Mouse (Mus musculus): ENCODE measurements around the gene Prkag2.

The Prkag2 gene

DNA sequence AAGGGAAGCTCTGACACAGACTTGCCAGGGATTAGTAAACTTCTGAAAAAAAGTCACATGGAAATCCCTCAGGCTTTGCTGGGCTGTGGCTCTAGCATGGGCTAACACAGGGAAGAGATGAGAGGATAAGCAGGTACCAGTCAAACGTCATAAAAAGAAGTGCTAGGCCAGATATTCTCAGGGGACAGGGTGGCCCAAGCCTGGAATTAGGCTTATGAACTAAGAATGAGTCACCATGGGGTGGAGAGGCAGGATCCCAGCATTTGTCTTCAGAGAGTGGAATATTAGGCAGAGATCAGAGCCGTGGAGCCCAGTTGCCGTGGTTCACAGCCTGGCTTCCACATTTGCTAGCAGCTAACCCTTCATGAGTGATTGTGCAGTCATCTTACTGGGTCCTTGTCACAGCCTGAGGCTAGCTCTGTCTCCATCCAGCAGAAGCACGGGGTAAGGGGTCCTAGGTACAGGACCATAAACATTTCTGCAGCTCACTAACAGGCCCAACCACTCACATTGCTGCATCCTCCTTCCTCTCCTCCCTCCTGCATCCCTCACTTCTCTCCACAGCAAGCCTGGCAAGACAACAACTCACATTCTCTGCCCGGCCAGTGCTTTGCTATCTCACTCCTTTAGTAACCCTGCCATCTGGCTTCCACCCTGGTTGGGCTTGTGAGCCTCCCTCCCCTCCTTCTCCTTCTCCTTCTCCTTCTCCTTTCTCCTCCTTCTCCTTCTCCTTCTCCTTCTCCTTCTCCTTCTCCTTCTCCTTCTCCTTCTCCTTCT, 162.2 kb downstream of the Prkag2 start:
- peaks cover 26% of the 10 kb centered on the region for H3K27me3 ChIP-seq (ENCODE audit: insufficient read depth, low read length)
- H3K36me3 ChIP-seq (ENCODE audit: insufficient read depth, low read length), result no peaks in the 10 kb centered on the region
- H3K4me3 ChIP-seq (replicated peaks; ENCODE audit: low read length), result no peak overlapping the region
- H3K9me3 ChIP-seq (ENCODE audit: low read length), result no peaks in the 10 kb centered on the region
- no peak for TF ChIP-seq NANOG (IDR thresholded peaks at IDR 0.05; ENCODE audit: borderline replicate concordance, low read length)
- TF ChIP-seq POU5F1 (IDR thresholded peaks at IDR 0.05; ENCODE audit: borderline replicate concordance, low read length), result no peak
- TF ChIP-seq CTCF (conservative IDR thresholded peaks at IDR 0.05; ENCODE audit: low read length), result no peak
- 0 out of 2 replicates have a peak, but pooled peaks cover 5% of the 10 kb centered on the region for H3K4me1 ChIP-seq (replicated peaks; ENCODE audit: low read depth, low read length)

DNA sequence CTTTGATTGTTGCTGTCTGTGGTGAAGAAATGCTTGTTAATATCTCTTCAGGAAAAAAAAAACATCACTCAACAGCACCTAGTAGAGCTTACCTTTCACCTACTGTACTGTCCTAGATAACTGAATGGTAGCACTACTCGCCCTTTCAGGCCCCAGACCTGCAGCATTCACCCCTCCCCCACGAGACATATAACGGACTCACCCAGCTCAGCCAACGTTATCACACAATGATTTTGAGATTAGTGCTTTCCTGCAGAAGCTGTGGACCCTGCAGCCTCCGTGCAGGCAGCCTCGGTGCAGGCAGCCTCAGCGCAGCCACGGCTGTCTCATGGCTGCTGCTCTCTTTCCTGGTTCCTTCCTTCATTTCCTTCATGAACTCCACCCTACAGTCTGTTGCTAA, 164.0 kb downstream of the Prkag2 start:
- Histone ChIP-seq H3K36me3 (ENCODE audit: insufficient read depth, low read length) (no peaks in the 10 kb centered on the region), H3K4me3 (replicated peaks; ENCODE audit: low read length) (no peak overlapping the region), H3K27me3 (ENCODE audit: insufficient read depth, low read length) (peaks cover 26% of the 10 kb centered on the region), H3K9me3 (ENCODE audit: low read length) (no peaks in the 10 kb centered on the region), H3K4me1 (replicated peaks; ENCODE audit: low read depth, low read length) (peaks cover 8% of the 10 kb centered on the region)
- TF ChIP-seq CTCF (conservative IDR thresholded peaks at IDR 0.05; ENCODE audit: low read length) (no peak), POU5F1 (IDR thresholded peaks at IDR 0.05; ENCODE audit: borderline replicate concordance, low read length) (no peak)

GRCm38 (mm10) chr5:24935446-24935845, 165.0 kb downstream of the Prkag2 start:
- H3K9me3 ChIP-seq (ENCODE audit: low read length), result no peaks in the 10 kb centered on the region
- TF ChIP-seq NANOG (IDR thresholded peaks at IDR 0.05; ENCODE audit: borderline replicate concordance, low read length), result no peak
- TF ChIP-seq POU5F1 (IDR thresholded peaks at IDR 0.05; ENCODE audit: borderline replicate concordance, low read length), result no peak
- TF ChIP-seq CTCF (conservative IDR thresholded peaks at IDR 0.05; ENCODE audit: low read length), result no peak
- H3K4me3 ChIP-seq (replicated peaks; ENCODE audit: low read length), result no peak overlapping the region
- H3K4me1 ChIP-seq (replicated peaks; ENCODE audit: low read depth, low read length), result peaks cover 11% of the 10 kb centered on the region
- H3K36me3 ChIP-seq (ENCODE audit: insufficient read depth, low read length), result no peaks in the 10 kb centered on the region
- H3K27me3 ChIP-seq (ENCODE audit: insufficient read depth, low read length), result peaks cover 24% of the 10 kb centered on the region

- H3K4me1 ChIP-seq (replicated peaks; ENCODE audit: low read depth, low read length), result peaks cover 17% of the 10 kb centered on the region
- TF ChIP-seq POU5F1 (IDR thresholded peaks at IDR 0.05; ENCODE audit: borderline replicate concordance, low read length) (no peak), CTCF (conservative IDR thresholded peaks at IDR 0.05; ENCODE audit: low read length) (peak; percentile 82), NANOG (IDR thresholded peaks at IDR 0.05; ENCODE audit: borderline replicate concordance, low read length) (no peak)
- no peaks in the 10 kb centered on the region for H3K9me3 ChIP-seq (ENCODE audit: low read length)
- H3K27me3 ChIP-seq (ENCODE audit: insufficient read depth, low read length), result peaks cover 16% of the 10 kb centered on the region
- H3K36me3 ChIP-seq (ENCODE audit: insufficient read depth, low read length), result no peaks in the 10 kb centered on the region
- no peak overlapping the region for H3K4me3 ChIP-seq (replicated peaks; ENCODE audit: low read length)
Measured at GRCm38 (mm10) chr5:24933760-24934159, 166.7 kb downstream of the Prkag2 start.

DNA sequence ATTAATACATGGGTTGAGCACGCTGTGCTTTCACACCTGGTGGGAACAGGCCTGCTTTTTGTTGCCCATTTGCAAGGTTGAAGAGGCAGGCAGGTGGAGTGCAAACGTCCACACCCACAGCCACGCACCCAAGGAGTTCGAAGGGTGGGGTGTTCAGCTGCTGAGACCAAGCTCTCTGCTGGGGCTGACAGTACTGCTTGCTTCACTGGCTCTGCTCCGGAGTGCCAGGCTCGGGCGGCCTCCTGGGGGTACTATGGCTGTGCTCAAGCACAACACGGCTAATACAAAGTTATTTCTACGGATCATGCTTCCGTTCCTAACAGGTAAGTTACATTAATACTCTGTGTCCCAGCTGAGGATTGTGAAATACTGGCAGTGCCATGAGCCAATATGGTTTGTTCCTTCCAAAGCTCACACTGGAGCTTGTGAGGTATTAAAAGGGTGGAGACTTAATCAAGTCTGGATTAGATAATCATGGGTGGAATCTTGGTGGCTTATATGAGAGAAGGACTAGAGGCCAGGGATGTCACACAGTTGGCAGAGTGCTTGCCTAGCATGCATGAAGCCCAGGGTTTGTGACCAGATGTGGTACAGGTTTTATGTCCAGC, 168.8 kb downstream of the Prkag2 start:
- H3K4me3 ChIP-seq (replicated peaks; ENCODE audit: low read length), result no peak overlapping the region

GRCm38 (mm10) chr5:24930831-24931577, 169.4 kb downstream of the Prkag2 start:
- H3K36me3 ChIP-seq (ENCODE audit: insufficient read depth, low read length), result no peaks in the 10 kb centered on the region
- peaks cover 17% of the 10 kb centered on the region for H3K4me1 ChIP-seq (replicated peaks; ENCODE audit: low read depth, low read length)
- no peaks in the 10 kb centered on the region for H3K9me3 ChIP-seq (ENCODE audit: low read length)
- H3K27me3 ChIP-seq (ENCODE audit: insufficient read depth, low read length), result peaks cover 10% of the 10 kb centered on the region; the same call in 1 of the 2 replicates
- no peak overlapping the region for H3K4me3 ChIP-seq (replicated peaks; ENCODE audit: low read length)
- TF ChIP-seq NANOG (IDR thresholded peaks at IDR 0.05; ENCODE audit: borderline replicate concordance, low read length) (no peak), CTCF (conservative IDR thresholded peaks at IDR 0.05; ENCODE audit: low read length) (no peak), POU5F1 (IDR thresholded peaks at IDR 0.05; ENCODE audit: borderline replicate concordance, low read length) (no peak)

More for the DNA sequence above, 168.8 kb downstream of the Prkag2 start:
- H3K9me3 ChIP-seq (ENCODE audit: low read length), result no peaks in the 10 kb centered on the region
- TF ChIP-seq CTCF (conservative IDR thresholded peaks at IDR 0.05; ENCODE audit: low read length) (no peak), POU5F1 (IDR thresholded peaks at IDR 0.05; ENCODE audit: borderline replicate concordance, low read length) (no peak), NANOG (IDR thresholded peaks at IDR 0.05; ENCODE audit: borderline replicate concordance, low read length) (no peak)
- H3K4me1 ChIP-seq (replicated peaks; ENCODE audit: low read depth, low read length), result peaks cover 17% of the 10 kb centered on the region
- peaks cover 10% of the 10 kb centered on the region; the same call in 1 of the 2 replicates for H3K27me3 ChIP-seq (ENCODE audit: insufficient read depth, low read length)
- H3K36me3 ChIP-seq (ENCODE audit: insufficient read depth, low read length), result no peaks in the 10 kb centered on the region

GRCm38 (mm10) chr5:24928816-24929215, 171.6 kb downstream of the Prkag2 start:
- Histone ChIP-seq H3K4me3 (replicated peaks; ENCODE audit: low read length) (no peak overlapping the region), H3K4me1 (replicated peaks; ENCODE audit: low read depth, low read length) (peaks cover 13% of the 10 kb centered on the region), H3K27me3 (ENCODE audit: insufficient read depth, low read length) (0 out of 2 replicates have a peak, but pooled peaks cover 3% of the 10 kb centered on the region), H3K36me3 (ENCODE audit: insufficient read depth, low read length) (no peaks in the 10 kb centered on the region), H3K9me3 (ENCODE audit: low read length) (no peaks in the 10 kb centered on the region)
- no peak for TF ChIP-seq NANOG (IDR thresholded peaks at IDR 0.05; ENCODE audit: borderline replicate concordance, low read length)
- no peak for TF ChIP-seq CTCF (conservative IDR thresholded peaks at IDR 0.05; ENCODE audit: low read length)
- no peak for TF ChIP-seq POU5F1 (IDR thresholded peaks at IDR 0.05; ENCODE audit: borderline replicate concordance, low read length)

GRCm38 (mm10) chr5:24927706-24928105, 172.7 kb downstream of the Prkag2 start:
- TF ChIP-seq POU5F1 (IDR thresholded peaks at IDR 0.05; ENCODE audit: borderline replicate concordance, low read length) (no peak), NANOG (IDR thresholded peaks at IDR 0.05; ENCODE audit: borderline replicate concordance, low read length) (no peak), CTCF (conservative IDR thresholded peaks at IDR 0.05; ENCODE audit: low read length) (no peak)
- peaks cover 13% of the 10 kb centered on the region for H3K4me1 ChIP-seq (replicated peaks; ENCODE audit: low read depth, low read length)
- 0 out of 2 replicates have a peak, but pooled peaks cover 3% of the 10 kb centered on the region for H3K27me3 ChIP-seq (ENCODE audit: insufficient read depth, low read length)
- H3K9me3 ChIP-seq (ENCODE audit: low read length), result no peaks in the 10 kb centered on the region
- no peaks in the 10 kb centered on the region for H3K36me3 ChIP-seq (ENCODE audit: insufficient read depth, low read length)
- no peak overlapping the region for H3K4me3 ChIP-seq (replicated peaks; ENCODE audit: low read length)

Measured in E14TG2a.4 (cell line).